Mouse (Mus musculus) thymus, postnatal 4 days (tissue): ENCODE results near the gene Ly6g5b.
A peak's percentile ranks its signal among the peaks of the same experiment; 100 is the strongest.
"Not testable (repeated sequence)": the region's sequence is repeated elsewhere in the genome, so short reads cannot be mapped to it uniquely, and the experiment has no call there.

ENCODE experiments used
- DNase-seq: peaks from one replicate; pipeline ENCODE4 v3.0.0; 2021

Gene Ly6g5b

DNA sequence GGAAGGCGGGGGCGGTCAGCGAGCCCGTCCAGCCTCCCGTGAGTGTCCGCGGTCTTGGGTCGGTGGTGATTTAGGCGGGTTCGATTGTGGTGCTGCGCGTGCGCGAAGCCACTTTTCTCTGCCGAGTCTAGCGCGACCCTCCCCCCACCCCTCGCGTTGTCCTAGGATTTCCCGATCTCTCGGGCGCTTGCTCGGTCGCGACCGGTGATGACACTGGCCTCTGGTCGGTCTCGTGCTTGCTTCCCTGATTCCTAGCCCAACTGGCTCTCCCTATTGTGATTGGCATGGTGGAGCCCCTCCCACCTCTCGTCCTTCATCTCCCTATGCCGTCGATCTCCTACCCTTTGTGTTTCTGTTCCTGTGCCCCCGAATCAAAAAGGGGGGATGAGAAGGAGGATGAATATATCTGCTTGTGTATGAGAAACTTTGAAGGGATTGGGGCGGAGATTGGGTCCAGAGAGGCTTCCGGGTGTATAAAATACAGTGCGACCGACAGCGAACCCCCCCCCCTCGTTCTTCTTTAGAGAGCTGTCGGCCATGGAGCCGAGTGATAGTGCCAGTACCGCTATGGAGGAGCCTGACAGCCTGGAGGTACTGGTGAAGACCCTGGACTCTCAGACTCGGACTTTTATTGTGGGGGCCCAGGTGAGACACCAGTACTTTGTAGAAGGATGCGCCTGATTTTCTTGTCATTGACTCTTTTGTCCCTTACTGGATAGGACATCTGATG, 20.5 kb upstream of the Ly6g5b start:
- no peak for DNase-seq

DNA sequence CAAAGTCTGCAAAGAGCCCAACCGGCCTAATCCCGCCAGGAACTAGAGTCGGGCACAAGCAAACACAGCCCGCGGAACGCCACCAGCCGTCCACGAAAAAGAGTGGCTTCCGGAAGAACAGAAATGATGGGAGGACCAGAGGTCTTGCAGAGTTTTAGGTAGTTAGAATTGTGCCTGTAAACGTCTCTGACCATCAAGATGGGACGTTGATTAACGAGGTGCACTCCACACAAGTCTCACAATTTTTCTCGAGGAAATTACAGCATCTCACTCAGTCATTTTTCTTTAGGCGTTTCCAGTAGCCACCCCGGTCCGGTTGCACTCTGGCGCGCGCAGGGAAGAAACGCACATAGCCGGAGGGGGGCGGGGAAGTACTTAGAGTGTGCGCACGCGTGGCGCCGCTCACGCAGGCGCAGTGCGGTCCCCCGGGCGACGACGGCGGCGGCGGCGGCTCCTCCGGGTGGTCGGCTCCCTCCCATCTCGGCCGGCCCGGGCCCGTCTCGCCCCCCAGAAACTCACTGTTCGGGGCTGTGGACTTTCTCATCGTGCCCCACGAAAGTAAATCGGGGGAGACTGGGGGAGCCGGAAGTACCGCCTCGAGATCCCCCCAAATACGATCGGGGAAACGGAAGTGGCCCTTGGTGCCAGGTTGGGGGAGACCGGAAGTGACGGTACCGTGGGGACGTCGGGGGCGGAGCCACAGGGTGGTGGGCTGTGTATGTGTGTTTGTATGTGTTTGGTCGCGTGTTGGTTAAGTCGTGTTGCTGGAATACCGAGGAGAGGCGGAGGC, 19.8 kb upstream of the Ly6g5b start, which contains the start of gene Bag6:
Bag6 (plus strand) TSS at position 378 of the 790 bp plus-strand sequence.
- peak; percentile 95 for DNase-seq

DNA sequence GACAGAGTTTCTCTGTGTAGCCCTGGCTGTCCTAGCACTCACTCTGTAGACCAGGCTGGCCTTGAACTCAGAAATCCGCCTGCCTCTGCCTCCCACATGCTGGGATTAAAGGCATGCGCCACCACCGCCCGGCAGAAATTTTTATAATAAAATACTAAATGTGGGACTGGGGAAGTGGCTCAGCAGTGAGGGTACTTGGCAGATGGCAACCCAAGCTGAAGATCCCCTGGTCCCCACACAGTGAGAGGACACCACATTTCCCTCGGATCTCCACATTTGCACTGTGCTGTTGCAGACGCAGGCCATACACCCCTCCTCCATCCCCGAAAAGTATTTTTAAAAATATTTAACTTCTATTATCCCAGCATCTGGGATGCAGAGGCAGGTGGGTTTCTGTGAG, 18.3 kb upstream of the Ly6g5b start:
- no peak for DNase-seq

DNA sequence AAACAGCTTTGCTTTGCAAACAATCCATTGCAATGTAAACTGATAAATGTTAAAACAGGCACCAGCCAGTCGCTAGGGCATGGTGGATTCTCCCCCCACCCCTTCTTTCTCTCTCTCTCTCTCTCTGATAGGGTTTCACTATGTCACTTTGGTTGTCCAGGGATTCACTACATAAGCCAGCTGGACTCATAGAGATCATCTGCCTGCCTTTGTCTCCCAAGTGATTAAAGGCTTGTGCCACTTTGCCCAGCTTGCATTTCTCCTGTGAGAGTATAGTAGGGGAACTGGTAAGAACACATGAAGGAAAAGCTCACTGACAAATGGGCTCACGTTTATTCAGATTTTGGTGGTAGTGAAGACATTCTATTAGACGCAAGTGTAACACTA, 16.9 kb upstream of the Ly6g5b start:
- no peak for DNase-seq

DNA sequence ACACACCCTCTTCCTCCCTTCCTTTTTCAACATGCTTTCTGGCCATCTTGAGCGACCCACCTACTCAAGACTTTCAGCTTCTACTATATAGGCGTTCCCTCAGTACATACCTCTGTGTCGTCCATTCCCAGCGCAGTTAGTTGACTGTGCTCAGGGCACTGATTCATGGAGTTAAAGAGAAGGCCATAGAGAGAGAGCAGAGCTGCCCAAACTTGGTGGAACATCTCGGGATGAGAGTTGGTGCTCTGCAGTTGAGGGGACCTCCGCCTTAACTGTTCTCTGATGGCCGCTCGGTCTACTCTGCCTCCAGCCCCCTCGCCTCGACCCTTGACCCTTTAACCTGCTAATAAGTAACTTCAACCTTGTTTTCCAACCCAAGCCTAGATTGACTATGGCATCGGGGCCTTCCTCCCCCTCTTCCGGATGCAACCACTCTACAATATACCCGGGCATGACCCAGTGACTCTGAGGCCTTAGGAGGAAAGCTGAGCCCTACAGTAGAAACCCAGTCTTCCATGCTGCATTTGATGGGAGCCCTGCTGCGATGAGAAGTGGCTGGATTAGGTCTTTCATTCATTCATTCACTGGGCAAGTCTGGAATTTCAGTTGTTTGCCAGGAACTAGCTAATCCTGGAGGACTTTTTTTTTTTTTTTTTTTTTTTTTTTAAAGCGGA, 16.4 kb upstream of the Ly6g5b start, which contains the start of gene Apom:
Apom (minus strand) TSS at position 551 of the 674 bp plus-strand sequence.
- DNase-seq: no peak

DNA sequence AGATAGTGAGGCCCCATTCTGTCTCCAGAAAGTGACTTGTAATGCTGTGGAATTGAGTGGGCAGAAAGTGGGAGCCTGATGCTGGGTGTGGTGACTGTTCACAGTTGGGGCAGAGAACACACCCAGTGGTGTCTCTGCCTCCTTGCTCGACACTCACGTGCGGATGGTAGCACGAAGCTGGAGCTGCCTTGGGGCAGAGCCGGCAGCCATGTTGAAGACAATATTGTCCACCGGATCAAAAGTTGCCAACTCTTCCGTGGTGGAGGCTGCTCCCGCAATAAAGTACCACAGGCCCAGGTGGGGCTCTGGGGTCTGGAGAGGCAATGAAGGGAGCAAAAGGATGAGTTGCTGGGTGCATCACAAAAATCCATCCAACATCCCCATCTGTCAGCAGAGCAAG, 15.8 kb upstream of the Ly6g5b start:
- no peak for DNase-seq

DNA sequence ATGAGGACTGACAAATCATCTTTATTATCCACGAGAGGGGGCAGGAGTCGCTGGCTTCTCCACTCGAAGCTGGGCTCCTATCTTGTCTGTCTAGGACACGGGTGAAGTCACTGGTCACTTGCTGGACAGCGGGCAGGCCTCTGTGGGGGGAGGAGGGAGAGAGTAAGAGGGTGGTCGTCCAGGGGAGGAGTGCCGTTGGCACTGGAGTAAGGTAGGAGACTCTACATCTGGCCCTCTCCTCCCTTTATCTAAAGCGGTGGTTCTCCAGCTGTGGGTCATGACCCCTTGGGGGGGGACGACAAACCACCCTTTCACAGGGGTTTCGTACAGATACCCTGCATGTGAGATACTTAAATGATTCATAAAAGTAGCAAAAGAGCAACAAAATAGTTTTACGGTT, 13.8 kb upstream of the Ly6g5b start:
- DNase-seq: no peak

DNA sequence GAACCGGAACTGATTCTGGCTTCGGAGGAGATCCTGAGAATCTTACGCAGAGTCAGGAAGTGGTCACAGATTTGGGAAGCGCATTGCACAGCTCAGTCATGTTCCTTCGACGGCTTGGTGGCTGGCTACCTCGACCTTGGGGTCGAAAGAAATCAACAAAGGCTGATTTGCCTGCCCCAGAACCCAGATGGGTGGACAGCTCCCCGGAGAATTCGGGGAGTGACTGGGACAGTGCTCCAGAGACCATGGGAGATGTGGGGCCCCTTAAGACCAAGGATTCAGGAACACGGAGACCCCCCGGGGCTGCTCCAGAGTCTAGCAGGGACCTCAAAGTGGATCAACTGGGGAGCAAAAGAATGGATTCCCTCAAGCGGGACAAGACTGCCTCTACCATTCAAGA, 11.8 kb upstream of the Ly6g5b start:
- no peak for DNase-seq

DNA sequence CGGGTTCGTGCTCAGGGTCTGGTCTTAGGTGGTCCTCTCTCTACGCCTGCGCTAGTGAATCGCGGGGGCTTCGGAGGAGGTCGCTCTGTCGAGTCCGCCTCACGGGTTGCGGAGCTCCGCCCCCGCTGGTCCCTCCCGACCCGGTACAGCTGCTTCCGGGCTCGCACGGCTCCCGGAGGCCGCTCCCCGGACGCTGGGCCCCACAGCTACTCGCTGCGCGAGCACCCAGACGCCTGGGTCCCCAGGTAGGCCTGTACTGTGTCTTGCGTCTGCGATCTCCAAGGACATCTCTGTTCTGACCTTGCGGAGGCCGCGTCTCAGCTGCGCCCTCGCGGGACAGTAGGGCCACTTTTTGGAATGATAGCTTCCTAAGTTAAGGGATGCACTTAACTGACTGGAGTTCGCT, 11.0 kb upstream of the Ly6g5b start, which contains the start of gene D17H6S53E:
D17H6S53E (plus strand) TSS at position 168 of the 406 bp plus-strand sequence.
- peak; percentile 89 for DNase-seq

DNA sequence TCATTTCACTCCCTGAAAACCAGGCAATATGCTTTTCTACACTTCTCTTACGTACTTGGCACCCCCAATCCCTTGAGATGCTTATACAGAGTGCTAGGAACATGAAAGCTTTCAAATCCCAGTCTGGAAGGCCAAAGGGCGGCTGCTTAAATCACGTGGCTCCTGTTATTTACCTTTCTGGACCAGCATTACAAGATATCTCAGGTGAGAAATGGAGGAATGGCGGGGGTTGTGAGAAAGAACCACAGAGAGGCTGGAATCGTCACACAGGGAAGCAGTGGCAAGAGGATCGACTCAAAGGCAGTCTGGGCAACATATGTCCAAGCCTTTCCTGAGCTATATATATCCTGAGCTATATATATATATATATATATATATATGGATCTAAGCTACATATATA, 10.3 kb upstream of the Ly6g5b start:
- DNase-seq: no peak

DNA sequence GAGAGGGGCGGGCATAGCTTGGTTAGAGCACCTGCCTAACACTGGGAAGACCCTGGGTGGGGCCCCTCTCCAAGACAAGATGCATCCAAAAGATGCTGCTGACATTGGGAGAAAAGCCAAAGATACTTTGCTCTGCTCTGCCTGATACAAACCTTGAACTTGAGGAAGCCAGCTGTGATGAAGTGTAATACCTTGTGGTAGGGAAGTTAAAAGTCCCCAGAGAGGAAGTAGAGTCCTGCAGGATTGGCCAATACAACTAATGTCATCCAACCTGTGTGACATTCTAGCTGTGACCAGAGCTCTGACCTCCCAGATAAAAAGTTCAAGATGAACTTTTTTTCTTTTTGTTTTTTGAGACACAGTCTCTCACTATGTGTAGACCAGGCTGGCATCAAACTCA, 9.9 kb upstream of the Ly6g5b start:
- DNase-seq: no peak

DNA sequence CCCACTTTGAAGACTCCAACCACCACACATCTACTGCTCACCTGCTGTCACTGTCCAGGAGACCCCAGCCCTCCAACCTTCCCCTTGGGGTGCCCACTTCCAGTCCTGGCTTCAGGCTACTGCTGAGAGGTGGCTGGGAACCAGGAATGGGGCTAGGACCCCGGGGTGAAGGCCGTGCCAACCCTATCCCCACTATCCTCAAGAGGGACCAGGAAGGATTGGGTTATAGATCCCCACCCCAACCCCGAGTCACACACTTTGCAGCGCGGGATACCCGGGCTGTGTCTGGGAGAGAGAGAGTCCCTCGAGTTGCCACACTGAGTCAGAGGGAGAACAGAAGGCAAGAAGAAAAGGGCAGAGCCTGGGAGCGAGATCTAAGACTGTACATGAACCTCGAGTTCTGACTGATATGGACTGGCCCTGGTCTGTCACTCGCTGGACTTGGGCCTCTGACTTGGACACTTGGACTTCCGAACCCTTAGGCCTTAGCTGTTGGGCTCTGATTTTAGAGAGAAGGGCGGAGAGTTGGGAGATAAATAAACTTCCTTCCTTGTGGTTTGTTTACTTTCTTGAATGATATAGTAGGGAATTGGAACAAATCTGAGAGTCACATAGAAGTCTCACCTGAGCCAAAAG, 9.2 kb upstream of the Ly6g5b start:
- not testable (repeated sequence) for DNase-seq

DNA sequence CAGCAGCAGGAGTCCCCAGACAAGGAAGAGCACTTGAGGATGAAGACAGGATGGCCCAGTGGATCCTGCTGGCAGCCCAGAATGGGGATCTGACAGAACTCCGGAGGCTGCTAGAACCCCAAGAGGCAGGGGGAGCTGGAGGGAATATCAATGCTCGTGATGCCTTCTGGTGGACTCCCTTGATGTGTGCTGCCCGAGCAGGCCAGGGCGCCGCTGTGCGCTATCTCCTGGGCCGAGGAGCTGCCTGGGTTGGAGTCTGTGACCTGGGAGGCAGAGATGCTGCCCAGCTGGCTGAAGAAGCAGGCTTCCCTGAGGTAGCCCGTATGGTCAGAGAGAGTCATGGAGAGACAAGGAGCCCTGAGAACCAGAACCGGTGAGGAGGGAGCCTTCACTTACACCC, 8.1 kb upstream of the Ly6g5b start:
- not testable (repeated sequence) for DNase-seq

DNA sequence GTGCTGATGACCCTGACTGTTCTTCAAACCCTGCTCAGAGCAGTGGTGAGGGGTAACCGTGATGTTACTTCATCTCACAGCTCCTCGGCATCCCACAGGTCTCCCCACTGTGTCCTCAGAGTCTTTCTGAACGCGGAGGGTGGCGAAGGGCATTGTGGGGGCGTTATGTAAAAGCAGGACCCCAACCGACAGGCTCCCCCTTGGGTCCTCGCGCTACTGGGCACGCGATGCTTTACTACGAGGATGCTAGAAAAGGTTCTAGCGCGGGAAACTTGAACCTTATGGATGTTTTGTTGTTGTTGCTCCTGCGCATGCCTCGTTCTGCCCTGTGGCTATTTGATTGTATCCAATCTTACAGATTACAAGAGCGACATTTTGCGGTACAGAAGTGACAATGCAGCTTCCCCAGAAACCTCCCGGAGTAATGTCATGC, 6.7 kb upstream of the Ly6g5b start, which contains the start of gene Csnk2b:
Csnk2b (minus strand) TSS at position 183 of the 433 bp plus-strand sequence.
- DNase-seq: peak; percentile 67

DNA sequence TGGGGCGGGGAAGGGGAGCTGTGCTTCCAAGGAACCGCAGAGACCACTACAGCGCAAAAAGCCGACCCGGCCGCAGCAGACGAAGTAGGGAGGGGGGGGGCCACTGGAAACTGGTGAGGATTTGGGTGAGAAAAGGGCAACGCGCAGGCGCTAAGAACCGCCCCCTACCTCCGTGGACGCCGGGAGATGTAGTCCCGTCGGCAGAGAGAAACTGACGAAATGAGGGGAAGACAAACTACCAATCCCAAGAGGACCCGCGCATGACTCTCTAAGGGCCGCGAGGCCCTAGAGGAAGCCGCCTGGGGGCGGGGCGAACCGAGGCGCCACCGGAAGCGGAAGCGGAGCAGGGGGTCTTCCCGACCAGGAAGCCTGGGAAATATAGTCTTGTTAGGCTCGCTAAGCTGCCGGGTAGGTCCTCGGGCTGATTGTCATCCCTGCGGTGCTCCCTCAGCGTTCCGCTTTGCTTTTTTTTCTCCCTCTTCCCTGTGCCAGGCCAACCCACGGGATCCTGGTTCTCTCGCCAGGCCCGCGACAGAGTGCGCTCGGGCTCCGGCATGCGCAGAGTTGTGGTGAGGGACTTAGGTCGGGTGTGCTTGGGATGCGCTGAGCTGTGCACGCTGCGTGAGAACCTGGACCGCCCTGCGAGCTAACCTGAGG, 6.0 kb upstream of the Ly6g5b start, which contains the start of gene Gpank1:
Gpank1 (plus strand) TSS at position 313 of the 657 bp plus-strand sequence.
- peak; percentile 98 for DNase-seq

DNA sequence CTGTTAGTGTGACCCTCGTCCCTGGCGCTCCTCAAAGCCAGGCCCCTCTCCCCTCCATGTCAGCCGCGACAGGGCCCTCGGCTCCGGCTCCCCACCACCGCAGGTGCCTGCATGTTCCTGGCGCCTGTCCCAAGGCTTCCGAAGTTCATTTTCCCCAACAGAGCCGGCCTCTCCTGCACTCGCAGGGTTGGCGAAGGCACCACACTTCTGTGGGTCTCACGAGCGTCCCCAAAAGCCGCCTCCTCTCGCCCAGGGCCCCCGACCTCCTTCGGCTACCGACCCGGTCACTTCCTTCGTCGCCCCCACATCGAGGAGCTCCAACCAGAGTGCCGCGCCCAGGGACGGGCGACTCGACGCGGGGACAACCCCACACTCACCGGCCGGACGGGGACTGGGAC, 5.5 kb upstream of the Ly6g5b start:
- DNase-seq: no peak

DNA sequence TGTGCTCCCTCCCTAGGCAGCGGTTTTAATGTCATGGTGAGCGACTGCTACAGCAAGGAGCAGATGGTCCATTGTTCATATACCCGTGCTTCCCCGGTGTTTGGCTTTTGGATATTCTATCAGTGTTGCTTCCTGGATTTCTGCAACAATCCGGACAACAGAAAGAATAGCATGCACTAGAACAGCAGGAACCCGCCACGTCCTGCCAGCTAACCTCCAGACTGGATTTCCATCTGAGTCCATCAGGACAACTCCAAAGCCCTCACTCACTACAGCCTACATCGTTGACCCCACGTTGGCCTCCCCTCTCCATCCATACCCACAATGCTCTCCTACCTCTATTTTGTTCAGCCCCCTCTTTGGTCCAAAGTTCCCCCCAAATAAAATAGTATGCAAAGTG, 3.5 kb downstream of the Ly6g5b start:
- no peak for DNase-seq

DNA sequence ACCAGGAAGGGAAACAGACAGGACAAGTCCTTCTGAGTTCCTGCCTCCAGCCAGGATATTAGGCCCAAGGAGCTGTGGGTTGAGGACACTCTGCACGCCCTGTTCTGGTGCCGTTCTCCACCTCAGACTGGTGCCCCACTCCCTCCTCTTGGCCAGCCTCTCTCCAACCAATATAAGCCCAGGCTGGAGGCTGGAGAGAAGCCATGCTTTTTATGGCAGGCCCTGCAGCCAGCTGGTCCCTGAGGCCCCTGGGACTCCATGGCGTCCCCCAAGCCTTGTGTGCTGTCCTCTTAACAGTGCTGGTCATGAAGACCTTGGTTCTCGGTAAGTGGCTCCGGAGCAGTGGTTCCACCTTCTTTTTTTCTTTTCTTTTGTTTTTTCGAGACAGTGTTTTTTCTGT, 7.1 kb downstream of the Ly6g5b start, which contains the start of gene Ly6g5c:
Ly6g5c (plus strand) TSS at position 183 of the 400 bp plus-strand sequence.
- no peak for DNase-seq

DNA sequence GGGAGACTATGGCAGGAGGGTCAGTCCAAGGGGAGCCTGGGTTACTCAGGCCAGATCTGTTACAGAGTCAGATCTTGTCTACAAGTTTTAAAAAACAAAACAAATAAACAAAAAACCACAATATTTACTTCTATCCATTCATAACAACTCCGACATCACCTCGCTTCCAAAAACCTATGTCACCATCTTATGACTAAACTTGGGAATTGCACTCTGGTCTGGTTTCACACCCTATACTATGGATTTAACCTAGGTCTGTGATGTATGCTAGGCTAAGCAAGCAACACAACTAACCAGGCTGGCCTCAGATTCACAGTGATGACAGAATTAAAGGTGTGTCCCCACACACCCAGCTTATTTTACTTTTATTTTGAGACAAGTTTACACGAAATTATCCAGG, 8.7 kb downstream of the Ly6g5b start:
- DNase-seq: no peak

DNA sequence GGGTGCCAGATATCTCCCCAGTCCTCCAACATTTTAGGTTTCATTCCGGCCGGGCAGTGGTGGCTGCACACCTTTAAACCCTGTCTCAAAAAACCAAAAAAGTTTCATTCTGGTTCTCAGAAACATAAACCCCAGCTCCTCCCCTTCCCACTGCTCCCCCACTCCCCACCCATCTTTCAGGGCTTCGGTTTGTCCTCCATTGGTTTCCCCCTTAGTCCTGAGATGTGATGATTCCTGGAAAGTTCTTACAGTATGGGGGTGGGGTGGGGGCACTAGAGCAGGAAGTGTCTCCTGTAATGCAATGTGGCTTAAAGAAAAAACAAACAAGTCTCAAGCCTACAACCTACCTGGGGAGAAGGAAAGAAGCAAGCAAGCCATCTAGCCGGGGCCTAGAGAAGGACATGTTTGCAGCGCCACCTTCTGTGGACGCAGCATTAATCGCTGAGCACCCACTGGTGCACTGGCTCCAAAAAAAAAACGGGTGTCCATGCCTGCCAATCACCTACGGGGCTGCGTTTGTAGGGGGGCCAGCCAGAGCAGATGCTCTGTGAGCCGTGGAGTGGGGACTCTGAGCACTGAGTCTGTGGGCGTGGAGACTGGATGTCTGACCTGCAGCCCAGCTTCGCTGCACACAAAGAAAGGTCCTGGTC, 9.4 kb downstream of the Ly6g5b start:
- DNase-seq: peak; percentile 68

DNA sequence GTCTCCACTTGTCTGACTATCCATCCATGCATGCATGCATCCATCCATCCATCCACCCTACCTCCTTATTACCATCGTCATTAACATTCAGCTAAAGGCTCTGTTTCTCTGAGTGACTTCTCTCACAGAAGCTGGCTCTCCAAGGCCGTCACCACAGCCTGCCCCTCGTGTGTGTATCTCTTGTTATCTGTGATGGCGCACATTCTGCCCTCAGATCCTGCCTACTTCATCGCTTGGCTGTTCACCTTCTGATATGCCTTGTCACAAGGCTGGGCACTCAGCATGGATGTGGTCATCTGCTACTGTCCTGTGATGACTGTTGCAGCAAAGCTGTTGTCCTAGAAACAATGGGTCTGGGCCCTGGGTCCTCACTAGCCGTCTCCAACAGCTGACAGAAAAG, 10.5 kb downstream of the Ly6g5b start:
- DNase-seq: no peak

DNA sequence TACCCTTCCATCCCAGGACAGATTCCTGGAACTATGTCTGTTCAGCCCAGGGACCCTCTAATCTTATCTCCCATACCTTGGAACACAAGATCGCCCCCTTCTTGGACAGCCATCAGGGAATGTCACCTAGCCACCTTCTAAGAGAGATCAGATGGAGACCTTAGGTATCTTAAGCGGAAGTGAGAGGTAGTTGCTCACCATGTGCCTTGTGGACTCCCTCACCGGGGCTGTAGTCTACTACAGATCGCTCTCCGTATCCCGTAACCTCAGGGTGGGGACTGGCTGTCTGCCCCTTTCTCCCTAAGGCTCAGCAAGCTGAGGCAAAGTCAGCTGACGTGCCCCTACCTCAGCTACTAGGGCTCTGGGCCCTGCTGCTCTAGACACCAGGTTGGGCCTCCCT, 11.1 kb downstream of the Ly6g5b start:
- DNase-seq: no peak
